Mouse (Mus musculus) layer of hippocampus, postnatal 14 days (tissue): ENCODE measurements around the gene Rnf220. TPM values are rescaled to one million over a fixed set of nuclear protein-coding genes. Genes with fewer than 3 reads are reported as not detected.

ENCODE experiments used
- DNase-seq, 2 experiments: peaks; one replicate each; pipeline ENCODE4 v3.0.0; 2021 to 2022; ENCODE audit warnings: low spot score in 2 of 2, mixed read lengths in 1 of 2
- total RNA-seq, 2 experiments: library from RNA; stranded (reverse); gene quantifications; 2 replicates each; pipeline ENCODE4 v1.2.3; 2021

The Rnf220 gene
- total RNA-seq, 2 experiments from 2014 or later: 140 to 146 TPM

DNA sequence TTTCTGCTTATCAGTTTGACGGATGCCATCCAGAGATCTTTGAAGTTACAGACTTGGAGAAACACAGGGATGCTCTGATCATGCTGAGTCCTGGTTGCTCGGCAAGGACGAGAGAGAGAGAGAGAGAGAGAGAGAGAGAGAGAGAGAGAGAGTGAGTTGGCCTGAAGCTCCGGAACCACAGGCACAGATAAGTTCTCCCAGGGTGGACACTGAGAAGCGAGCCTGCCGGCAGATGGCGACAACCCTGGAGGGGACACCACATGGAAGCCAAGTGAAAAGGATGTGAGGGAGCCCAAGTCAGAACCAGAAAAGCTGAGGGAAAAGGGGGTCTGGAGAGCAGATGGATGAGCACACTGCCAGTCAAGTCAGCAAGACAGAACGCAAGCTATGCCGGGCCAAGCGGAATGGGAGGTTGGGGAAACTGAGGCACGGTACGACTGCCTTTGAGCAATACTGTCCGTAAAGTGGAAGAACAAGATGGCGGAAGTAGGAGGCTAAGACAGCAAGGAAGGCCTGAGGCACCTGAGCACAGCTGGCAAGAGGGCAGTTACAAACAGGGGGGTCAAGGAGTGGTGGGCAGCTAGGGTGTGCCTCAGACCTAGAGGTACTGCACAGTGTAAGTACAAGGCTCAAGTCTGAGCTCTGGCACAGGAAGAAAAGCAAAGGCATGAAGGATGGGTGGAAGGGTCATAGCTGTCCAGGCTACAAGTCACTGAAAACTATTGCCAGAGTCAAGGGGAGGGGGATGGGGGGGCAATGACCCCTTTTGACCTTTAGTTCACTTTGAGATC, 107.4 kb downstream of the Rnf220 start:
- no peak for DNase-seq

DNA sequence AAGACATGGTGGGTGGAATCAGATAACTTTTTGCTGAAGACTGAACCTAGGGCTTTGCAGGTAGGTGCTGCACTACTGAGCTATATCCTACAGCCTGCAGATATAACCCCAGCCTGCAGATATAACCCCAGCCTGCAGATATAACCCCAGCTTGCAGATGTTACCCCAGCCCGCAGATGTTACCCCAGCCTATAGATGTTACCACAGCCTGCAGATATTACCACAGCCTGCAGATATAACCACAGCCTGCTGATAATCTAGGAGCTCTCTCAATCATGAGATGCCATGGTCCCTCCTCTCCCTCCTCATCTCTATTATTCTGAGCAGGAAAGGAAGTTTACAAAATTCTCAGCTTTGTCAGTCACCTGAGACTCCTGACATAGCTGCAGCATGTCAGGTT, 111.6 kb downstream of the Rnf220 start:
- DNase-seq: no peak

DNA sequence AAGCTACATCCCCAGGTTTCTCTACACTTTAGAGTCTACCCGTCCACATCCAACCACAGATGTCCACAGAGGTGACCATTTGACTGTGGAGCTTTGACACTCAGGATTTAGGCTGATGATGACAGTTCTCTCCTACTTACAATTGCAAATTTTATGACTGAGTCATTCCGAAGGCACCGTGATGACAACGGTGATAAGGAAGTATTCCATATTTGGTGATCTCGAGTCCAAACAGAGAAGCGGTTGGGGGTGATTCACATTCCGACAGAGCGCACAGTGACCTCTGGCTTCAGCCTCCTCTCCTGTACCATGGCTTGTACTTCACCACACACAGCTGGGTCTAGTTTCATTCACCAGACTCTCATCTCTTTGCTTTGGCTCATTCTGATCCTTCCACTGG, 115.0 kb downstream of the Rnf220 start:
- no peak for DNase-seq

DNA sequence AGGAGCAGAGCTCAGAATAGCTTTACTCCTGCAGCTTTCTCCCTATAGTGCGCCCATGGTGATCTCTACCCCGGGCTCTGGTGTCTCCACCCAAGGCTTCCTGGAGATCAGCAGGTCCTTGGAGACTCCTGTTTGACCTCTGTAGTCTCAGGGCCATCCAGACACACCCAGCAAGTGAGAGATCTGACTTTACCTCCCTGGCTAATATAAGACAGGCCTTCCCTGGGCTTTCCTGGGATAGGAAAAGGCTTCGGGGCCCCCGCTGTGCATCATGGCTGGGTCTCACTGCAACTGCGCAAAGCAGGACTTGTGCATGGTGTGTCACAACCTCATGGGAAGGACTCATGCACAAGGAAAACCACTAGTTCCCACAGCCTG, 116.3 kb downstream of the Rnf220 start:
- no peak for DNase-seq

DNA sequence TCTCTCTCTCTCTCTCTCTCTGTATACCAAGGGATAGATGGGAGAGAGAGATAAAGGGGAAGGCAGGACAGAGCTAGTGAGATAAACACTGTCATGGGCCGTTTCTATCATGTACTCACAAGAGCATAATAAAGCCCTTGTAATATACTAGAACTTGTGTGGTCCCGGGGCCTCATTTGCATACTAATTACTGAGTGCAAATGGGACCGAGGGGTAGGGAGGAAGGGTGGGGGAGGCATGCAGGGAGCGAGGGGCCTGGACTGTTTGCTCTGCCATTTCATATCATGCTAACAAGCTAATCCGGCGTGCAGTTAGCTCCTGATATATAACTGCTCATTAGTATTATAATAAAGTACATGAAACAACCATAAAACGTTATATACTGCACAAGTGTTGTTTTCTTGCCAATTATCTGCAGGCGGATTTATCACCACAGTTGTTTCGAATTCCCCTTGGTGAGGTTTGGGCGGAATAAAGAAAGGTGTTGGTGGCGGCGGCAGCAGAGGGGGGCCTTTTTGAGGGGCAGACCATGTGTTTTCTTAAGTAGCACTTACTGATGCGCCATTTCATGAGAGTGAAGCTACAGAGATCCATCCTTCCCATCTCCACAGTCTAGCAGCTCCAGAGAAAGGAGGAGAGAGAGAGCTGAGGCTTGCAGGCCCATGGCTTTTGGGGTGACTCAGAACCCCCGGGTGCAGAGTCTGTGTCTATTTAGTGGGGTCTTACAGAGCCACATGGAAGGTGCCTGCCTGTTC, 116.9 kb downstream of the Rnf220 start:
- DNase-seq: no peak

DNA sequence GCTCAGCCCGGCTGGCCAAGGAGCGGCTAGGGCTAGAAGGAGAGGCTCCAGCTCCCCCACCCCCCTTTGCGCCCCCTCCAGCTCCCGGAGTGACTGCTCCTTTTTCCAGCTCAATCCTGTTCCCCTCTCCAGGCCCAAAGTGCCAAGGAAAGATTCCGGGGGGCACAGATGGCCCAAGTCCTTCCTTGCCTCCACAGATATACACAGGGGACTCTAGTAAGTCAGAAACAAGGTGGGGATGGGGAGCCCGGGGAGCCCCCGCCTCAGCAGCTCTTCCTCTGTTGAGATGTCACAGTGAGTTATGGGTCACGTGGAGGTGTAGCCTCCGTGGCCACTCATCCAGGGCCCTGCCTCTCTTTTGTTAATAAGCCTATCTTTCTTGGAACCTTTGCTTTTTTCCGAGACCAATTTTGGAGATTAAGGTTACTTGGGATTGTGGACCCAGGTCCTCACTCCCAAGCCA, 122.7 kb downstream of the Rnf220 start:
- DNase-seq: no peak

DNA sequence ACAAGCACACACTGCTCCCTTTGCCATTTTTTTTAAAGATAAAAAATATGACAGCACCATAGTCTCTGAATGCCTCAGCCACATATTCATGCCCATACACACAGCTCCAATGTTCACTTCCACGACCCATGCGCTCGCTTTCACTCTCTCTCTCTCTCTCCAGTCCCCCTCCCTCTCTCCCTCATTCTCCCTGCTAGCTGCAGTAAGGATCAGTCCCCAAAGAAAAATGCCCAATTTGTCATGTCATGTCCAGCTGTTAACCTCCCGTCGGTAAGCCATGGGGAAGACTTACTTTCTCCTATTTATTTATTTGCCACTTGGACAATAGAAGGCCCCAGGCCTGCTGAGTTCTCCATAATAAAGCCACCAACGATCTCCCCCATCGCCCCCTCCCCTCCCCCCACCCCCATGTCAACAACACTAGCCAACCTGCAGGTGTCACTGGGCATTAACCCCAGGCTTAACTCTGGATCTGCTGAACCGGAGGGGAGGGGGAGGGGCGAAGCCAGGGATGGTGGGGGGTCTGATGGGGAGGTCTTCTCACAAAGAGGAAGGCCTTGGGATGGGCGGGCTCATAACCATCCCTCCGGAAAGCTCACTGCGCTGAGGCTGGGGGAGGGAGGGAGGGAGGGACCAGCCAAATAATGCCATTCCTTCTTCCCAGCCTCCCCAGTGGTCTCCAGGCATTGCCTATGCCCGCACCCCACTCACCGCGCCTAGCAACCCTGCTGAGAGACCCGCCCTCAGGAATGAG, 123.4 kb downstream of the Rnf220 start:
- no peak for DNase-seq

DNA sequence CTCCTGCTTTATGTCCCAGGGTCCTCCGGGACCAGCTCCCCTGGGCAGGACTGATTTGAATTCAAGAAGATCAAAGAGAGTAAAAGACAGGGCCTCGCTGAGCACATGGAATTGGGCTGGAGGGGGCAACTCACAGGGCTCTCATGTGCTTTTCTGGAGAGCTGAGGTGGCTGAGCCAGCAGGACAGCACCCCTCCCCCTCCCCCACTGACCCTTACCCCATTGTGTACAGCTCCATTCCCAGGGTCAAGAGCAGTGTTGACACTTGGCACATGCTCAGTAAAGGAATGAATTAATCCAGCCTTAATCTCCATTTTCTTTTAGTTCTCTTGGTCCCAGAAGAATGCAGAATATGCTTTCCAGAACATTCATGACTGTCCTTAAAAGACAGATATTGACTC, 125.0 kb downstream of the Rnf220 start:
- no peak for DNase-seq

DNA sequence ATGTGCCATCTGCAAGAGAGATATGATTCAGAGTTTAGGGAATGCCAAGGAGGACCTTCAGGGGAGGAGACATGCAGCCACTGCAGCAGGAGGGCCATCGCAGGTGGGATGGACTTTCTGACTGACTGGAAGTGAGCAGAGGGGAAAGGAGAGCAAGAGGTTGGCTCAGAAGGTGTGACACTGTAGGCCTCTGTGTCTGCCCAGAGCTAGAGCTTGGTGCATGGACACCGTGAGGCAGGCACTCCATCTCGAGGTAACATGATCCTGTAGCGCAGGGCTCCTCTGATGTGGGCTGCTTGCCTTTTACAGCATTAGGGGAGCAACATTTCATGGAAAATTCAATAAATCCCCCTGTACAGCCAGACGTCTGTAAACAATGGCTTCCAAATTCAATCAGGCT, 126.5 kb downstream of the Rnf220 start:
- DNase-seq: no peak

DNA sequence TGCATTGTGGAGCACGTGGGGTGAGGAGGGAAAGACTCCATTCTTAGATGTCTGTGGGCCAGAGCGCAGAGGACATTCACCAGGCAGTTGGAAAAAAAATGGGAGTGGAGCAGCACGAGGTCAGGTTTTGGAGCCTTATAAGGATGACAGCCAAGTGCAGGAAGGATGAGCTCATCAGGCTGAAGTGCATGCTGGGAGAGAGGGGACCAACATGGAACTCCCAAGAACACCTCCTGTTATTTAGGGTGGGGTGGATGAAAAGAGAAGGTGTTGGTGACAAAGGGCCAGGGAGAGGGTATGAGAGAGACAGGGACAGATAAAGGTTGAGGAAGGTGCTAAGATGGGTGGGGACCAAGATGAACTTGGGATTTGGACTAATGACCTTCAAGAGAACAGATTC, 127.3 kb downstream of the Rnf220 start:
- DNase-seq: no peak

DNA sequence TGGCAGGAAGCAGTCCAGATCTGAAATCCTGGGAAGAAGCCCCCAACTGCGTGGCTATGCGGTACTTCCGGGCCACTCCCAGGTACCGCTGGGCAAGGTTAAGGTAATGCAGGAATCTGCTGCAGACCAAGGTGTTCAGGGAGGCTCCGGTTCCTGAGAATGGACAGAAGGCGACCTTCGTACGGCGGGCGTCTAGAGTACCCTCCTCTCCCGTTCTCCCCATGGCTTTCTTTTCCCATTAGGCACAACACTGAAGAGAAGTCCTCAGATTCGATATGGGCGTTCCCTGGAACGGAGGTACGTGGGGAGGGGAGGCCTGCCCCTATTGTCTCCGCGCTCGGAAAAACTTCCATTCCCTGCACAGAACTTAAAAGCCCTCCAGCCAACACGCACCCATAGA, 129.5 kb downstream of the Rnf220 start:
- DNase-seq: no peak

DNA sequence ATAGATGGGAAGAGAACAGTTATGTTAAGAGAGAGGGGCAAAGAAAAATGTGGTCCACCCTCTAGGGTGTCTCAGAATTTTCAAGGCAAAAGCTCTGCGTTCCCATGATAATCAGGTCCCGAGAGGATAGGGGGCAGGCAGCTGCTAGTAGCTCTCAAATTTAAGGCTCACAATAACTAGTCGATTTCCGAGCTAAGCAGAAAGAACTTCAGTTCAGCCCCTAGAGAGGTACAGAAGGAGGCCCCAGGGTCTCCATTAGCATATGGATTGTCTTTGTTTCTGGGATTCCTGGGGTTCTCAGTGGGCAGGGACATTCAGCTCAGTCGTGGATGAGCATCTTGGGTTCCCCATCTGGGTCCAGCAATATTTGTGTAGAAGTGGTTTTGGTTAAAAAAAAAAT, 134.8 kb downstream of the Rnf220 start:
- no peak for DNase-seq

DNA sequence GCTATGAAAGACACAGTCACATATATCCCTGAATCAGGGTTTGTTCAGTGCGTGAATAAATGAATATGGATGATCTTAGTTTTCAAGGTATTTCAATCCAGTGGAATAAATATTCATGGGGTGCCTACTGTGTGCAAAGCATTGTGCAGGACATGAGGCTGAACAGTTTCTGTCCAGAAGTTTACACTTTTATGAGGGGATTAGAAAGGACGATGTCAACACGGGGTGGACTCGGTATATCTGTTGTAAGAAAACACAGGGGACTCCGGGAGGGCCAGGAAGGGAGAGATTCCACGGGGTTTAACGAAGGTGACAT, 135.3 kb downstream of the Rnf220 start:
- DNase-seq: no peak

DNA sequence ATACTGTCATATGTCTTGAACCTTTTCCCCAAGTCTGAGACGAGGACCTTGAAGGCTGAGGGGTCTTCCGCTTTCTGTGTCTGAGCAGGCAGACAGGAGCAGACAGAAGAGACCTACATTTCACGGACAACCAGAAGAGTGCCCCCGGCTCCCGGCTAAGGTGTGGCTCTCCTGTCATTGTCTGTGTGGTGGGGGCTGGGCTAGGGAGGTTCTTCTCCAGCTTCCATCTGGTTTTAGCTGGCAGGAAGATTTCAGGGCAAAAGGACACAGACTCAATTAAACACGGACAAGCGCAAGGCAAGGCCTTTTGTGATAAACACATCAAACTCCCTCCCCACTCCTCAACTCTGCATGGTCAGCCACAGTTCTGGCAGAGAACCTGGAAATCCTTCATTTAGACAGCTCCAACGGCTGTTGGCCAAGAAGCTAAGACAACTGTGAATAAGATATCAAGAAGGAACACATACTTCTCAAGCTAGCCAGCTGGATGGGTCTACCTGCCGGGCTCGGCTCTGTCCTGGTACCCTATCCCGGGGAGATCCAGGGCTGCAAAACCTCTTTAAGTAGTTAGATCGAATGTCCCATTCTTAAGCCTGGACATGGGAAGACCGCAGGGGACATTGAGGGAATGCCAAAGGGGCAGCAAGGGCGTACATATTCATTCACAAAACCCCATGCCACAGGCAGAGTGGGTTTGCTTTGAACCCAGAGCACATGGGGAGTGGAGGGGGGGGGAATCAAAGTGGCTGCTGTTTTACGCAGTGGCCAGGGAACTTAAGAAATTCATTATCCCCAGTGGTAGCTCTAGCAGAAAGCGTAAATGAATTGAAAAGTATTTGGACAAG, 135.9 kb downstream of the Rnf220 start:
- DNase-seq: no peak

DNA sequence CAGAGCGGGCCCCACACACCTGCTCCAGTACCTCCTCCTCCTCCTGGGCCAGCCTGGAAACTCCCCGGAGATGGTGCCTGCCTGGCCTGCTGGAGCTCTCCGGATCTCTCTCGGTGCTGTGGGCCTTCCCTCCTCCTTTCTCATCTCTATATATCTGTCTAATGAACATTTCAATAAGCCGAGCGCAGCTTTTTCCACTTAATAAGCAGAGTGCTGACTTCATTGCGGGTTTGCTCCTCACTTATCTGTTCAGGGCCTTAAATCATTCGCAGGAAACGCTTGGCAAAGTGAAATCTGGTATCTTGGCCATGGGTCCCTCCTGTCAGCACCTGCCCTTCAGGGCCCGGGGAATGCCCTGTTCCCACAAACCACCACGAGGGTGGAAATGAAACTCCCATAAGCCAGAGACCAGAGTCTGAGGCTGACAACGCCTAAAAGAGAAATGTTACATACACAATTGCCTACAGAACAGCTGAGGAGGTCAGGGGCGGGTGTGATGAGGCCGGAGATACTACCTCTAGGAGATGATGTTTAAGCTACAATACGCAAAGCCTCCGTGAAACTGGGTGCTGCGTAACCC, 137.0 kb downstream of the Rnf220 start:
- no peak for DNase-seq

DNA sequence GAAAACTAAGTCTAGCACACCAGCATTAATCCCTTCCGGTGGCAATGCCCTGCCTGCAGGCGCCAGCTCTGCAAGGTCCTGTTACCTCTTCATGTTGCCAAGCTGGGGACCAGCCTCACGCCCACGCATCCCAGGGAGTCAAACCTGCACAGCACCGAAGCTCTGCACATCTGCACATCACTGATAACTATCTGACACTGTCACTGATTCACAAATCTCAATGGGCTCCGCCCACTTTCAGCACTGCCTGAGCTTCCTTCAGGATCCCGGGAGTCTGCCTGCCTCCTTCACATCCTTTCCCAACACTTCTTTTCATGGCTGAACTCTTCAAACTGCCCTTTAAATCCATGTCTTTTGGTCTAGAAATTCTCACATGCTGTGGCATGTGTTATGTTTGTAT, 138.9 kb downstream of the Rnf220 start:
- no peak for DNase-seq

DNA sequence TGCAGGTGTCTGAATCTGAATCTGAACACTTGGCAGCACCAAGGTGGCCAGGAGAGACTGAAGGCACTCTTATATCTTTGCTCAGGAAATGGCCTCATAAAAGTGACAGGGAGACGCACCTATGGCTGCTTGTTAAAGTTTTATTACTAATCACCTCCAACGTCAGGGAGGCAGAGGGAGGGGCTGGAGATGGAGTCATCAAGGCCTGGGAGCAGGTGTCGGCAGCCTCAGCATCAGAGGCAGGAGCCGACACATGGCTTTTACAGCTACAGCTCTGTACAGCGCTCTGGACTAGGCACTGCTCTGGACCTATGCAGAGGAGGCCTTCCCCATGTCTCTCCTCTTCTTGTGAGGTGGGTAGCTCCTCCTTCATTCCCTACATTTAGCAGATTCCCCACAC, 139.7 kb downstream of the Rnf220 start:
- no peak for DNase-seq

DNA sequence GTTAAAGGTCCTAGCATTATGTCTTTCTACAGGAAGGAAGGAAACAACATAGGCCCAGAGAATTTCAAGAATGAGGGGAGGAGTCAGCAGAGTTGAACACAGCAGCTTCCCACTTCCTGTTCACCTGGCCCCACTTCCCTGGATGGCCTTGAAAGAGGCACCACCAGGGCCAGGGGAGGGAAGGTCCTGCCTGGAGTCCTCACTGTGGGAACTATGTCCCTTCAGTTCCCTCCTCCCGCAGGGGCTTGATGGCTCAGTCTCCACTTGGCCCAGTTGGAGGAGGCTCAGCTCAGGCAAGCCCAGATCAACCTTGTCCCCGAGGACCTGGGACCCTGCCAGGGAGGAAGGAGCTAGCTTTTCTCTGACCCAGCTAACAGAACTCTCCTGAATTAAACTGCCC, 140.6 kb downstream of the Rnf220 start:
- no peak for DNase-seq

DNA sequence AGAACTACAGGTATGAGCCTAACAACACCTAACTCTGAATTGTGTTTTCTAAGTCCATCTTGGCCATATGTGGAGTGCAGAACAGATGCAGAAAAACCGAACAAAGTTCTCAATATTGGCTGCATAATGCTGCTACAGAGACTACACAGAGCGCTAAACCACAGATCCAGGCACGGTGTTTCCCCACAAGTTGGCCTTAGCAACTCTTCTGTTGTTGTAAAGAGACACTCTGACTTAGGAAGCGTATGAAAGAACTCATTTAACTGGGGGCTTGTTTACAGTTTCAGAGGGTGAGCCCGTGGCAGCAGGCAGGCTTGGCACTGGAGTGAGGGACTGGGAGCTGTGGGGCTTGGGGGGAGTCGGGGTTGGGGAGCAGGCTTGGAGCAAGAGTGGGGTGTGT, 142.2 kb downstream of the Rnf220 start:
- DNase-seq: no peak

DNA sequence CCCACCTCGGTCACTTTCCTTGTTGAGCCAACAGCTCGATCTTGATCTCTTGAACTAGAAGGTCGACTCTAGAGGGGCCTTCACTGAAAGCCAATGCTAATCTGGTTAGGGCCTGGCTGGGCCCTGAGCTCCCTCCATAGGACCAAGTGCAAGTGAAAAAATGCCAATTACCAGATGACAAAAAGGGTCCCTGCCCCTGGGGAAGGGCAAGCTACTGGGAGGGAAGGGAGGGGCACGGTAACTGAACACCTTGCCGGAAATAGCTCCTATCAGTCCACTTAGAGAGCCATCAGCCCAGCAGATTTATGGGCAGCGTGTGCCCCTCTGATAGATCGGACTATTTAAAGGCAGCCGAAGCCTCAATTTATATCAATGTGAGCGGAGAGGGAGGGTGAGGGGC, 143.9 kb downstream of the Rnf220 start:
- DNase-seq: no peak

DNA sequence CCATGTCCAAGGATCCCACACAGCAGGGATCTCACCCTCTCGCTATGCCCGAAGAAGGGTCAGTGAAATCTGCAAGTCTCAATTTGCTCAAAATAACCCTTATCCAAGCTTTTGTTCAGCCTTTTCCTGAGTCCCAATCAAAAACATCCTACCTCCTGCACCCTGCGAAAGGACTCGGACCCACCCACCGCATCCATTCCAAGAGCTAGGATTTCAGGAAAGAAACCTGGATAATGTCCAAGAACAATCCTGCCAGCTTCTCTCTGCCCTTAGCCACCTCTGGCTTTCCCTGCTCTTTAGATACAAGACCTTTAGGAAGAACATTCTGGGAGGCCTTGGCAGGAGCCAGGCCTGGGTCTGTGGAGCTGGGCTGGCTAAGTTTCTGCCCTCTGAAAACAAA, 144.8 kb downstream of the Rnf220 start:
- no peak for DNase-seq
